Mouse (Mus musculus) c-Kit-positive CD71-positive TER-119-positive erythroid progenitor cells, embryonic 14.5 days (primary cell): ENCODE results near the gene Dstyk.

Experiments used
- DNase-seq: peaks from one replicate; pipeline ENCODE4 v3.0.0-alpha.2; 2013; ENCODE audit warnings: low spot score

The Dstyk gene

DNA sequence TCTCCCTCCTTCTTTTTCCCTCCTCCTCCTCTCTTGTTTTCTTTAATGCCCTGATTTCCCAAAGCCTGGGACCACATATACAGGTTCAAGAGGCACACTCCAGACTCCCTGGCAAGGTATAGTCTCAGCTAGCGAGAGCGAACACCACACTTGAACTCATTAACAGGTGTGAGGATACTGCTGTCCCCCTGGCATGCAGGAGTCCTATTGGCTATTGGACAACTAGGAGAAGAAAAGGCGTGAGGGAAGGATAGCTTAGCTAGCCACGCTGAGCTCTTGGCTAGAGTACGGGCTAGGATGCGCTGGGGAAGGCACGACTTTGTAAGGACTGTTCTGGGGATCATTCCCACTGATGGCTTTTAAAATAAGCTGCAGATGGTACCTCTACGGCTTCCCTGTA is 94.8 kb downstream of the Dstyk start:
- no peak for DNase-seq

DNA sequence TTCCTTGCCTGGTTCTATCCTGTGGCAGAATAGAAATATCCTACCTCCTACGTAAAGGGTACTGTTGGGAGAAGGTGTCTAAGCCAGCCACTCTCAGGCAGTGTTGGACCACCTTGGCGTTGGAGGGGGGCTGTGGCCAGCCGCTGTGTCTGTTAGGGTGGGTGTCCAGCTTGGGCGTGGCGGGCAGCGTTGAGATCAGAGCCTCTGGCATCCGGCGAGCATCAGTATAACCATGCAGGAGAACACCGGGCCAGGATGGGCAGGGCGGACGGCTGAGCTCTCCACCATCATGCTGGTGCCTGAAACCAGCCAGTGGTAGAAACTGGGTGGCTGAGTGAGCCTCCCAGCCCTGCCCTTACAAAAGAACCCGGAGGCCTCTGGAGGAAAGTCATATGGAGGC is 98.0 kb downstream of the Dstyk start:
- DNase-seq, result no peak
